Mouse (Mus musculus) frontal cortex, postnatal 10 days (tissue): ENCODE results near the gene Ncam1.

Experiments used
- DNase-seq, 2 experiments: peaks; one replicate each; pipeline ENCODE4 v3.0.0; 2022; ENCODE audit warnings: low spot score in 2 of 2, mixed read lengths in 1 of 2

Ncam1 gene

GRCm38 (mm10) chr9:49622928-49623676 is 175.6 kb downstream of the Ncam1 start:
- DNase-seq, result no peak

- DNase-seq, result no peak
Measured at GRCm38 (mm10) chr9:49621691-49622090, 177.0 kb downstream of the Ncam1 start.

DNA sequence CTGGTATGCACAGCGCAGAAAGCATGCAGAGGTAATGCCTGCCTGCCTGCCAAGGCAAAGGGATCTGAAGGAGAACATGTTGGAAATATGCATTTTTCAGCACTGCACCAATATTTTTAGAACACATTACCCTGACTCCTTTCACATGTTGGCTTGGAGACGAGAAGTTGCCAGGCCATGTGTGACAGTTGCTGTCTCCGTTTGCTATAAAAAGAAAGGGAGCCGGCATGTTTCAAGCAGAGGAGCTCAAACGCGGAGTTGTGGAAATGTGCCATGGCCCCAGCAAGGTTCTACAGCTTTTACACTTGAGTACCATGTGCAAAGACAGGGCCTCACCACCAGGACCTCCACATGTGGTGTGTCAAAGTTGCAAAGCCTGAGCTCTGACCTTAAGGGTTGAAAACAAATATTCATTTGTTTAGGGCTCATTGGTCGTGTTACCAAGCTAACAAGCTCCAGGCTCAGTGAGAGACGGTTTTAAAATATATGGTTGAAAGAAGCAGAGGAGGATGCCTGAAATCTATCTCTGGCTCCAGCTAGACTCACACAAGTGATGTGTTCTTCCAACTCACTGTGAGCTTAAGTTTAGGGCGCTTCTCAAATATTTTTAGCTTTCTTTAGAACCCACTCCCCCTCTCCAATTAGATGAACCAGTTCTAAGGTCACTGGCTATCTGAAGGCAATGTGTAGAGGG is 179.9 kb downstream of the Ncam1 start:
- peak; percentile 32 to 62 for DNase-seq

- DNase-seq, result no peak
Measured at GRCm38 (mm10) chr9:49618266-49618665, 180.5 kb downstream of the Ncam1 start.

- DNase-seq, result no peak
Measured at GRCm38 (mm10) chr9:49617216-49617615, 181.5 kb downstream of the Ncam1 start.

- no peak for DNase-seq
Measured at GRCm38 (mm10) chr9:49612387-49612786, 186.3 kb downstream of the Ncam1 start.

- no peak for DNase-seq
Measured at GRCm38 (mm10) chr9:49608191-49608590, 190.5 kb downstream of the Ncam1 start.

GRCm38 (mm10) chr9:49606717-49607116 is 192.0 kb downstream of the Ncam1 start:
- DNase-seq, result no peak

GRCm38 (mm10) chr9:49606317-49606716 is 192.4 kb downstream of the Ncam1 start:
- DNase-seq, result no peak

DNA sequence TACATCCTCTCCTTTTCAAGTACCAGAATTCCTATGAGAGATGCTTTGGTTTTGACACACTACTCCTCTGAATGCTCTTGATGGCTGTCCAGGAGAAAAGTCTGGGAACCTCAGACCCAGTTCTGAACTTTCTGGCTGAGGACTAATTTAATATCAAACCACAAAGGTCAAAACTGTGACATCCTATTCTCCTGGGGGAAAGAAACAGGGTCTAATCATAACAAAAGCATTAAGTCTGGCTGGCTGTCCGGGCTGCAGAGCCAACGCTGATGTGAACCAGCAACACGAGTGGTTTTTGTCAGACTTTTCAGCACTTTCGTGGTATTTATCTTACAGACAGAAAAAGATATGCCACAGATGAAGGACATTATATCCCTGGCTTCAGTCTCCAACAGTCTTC is 192.9 kb downstream of the Ncam1 start:
- no peak for DNase-seq

DNA sequence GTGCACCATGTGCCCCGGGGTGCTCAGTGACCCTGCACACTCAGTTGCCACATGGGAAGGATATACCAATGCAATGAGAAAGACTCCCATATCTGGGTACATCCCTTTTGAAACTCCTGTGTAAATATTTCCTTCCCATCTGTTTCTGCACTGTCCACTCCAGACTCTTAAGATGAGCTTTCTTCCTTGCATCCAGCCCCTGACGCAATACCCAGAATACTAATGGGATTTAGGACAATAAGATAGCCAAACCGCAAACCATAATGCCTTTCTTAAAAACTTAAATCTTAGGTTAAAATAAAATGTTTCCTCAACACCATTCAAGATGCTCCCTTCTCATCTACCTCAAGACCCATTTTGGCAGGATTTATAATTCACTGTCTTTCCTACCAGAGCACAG is 193.4 kb downstream of the Ncam1 start:
- DNase-seq, result no peak

GRCm38 (mm10) chr9:49601215-49601614 is 197.5 kb downstream of the Ncam1 start:
- DNase-seq, result no peak

DNA sequence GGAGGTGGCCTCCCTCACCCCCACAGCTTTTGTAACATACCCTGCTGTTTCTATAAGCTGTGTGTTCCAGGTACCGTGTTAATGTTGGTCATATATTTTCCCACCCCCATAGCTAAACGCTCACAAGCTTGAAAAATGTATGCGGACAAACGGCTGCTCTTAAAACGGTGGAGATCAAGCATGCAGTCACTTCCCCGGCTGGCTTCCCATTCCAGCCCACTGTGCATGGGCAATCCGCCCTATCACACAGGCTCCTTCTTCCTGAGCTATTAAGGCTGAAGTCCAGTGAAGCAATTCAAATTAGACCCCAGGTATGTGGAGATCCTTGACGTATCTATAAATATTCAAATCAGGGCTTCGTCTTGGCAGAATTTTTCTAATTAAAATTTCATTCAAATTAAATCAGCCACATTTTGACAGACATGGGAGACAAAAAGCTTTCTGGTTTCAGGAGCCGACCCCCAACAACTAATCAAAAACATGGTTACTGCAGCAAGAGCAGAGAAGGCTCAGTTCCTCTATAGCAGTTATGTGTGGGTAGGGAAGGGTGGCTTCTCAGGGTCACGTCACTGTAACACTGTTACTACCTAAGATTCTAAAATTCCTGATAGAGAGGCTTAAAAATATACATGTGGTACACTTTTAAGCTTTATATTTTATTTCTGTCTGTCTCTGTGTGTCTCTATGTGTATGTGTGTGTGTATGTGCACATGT is 202.9 kb downstream of the Ncam1 start:
- no peak for DNase-seq

GRCm38 (mm10) chr9:49594876-49595634 is 203.7 kb downstream of the Ncam1 start:
- DNase-seq, result no peak

GRCm38 (mm10) chr9:49593951-49594536 is 204.7 kb downstream of the Ncam1 start:
- no peak for DNase-seq

DNA sequence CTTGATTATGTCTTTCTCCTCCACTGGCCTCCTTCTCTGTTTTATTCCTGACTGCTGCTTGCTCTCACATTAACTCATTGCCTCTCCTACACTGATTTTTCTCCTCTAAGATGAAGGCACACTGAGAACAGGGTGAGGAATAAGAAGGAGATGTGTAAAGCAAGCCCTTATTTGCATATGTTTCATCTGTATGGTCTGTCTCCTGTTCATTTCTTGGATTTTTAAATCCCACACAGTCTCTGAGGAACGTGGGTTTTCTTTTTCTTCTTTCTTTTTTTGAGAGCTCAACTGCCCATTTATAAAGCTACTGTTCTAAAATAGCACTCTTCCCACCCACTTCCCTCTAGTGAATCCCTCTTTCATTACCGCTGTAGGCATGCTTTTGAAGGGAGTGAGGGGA is 206.7 kb downstream of the Ncam1 start:
- DNase-seq, result no peak

GRCm38 (mm10) chr9:49590261-49590660 is 208.5 kb downstream of the Ncam1 start:
- DNase-seq, result no peak

- no peak for DNase-seq
Measured at GRCm38 (mm10) chr9:49577136-49577535, 221.6 kb downstream of the Ncam1 start.

- DNase-seq, result peak in 1 of 2 experiments; percentile 27
Measured at GRCm38 (mm10) chr9:49571695-49572510, 226.8 kb downstream of the Ncam1 start.
